Mouse (Mus musculus) kidney, postnatal 0 days (tissue): ENCODE results near the gene Ctsd. TPM values are rescaled to one million over a fixed set of nuclear protein-coding genes. Genes with fewer than 3 reads are reported as not detected.
A peak's percentile ranks its signal among the peaks of the same experiment; 100 is the strongest.

ENCODE experiments used
- ATAC-seq: fragments of 200-750 bp; cut with Nextera tagmentation; replicated peaks from 2 replicates; pipeline ENCODE4 v1.8.0; 2017; ENCODE audit warnings: low read depth, moderate number of reproducible peaks, moderate TSS enrichment, moderate library complexity; ENCODE audit not compliant: low FRiP score
- DNase-seq: peaks from one replicate; pipeline ENCODE4 v3.0.0-alpha.2; 2016; ENCODE audit warnings: low spot score
- H3K27ac ChIP-seq: fragments of 300-500 bp; sonication (generic); 2 replicates; pipeline ENCODE4 v1.5.1; 2014; ENCODE audit warnings: mild to moderate bottlenecking
- H3K27me3 ChIP-seq: fragments of 300-500 bp; sonication (generic); 2 replicates; pipeline ENCODE4 v1.6.1; 2014; ENCODE audit warnings: low read length, mixed read lengths; ENCODE audit not compliant: insufficient read depth
- H3K36me3 ChIP-seq: fragments of 300-500 bp; sonication (generic); 2 replicates; pipeline ENCODE4 v1.6.1; 2014; ENCODE audit warnings: low read length, mixed read lengths; ENCODE audit not compliant: insufficient read depth
- H3K4me1 ChIP-seq: fragments of 300-500 bp; sonication (generic); replicated peaks from 2 replicates; pipeline ENCODE4 v1.6.1; 2014; ENCODE audit warnings: antibody characterized with exemption, low read length, mixed read lengths; ENCODE audit not compliant: insufficient read depth
- H3K4me2 ChIP-seq: fragments of 300-500 bp; sonication (generic); 2 replicates; pipeline ENCODE4 v1.6.1; 2014; ENCODE audit warnings: mild to moderate bottlenecking, low read length, moderate library complexity, mixed read lengths
- H3K4me3 ChIP-seq: fragments of 300-500 bp; sonication (generic); replicated peaks from 2 replicates; pipeline ENCODE4 v1.5.1; 2014; ENCODE audit warnings: low read depth, low read length
- H3K9ac ChIP-seq: fragments of 300-500 bp; sonication (generic); 2 replicates; pipeline ENCODE4 v1.6.1; 2014; ENCODE audit warnings: low read depth, low read length
- H3K9me3 ChIP-seq: fragments of 300-500 bp; sonication (generic); replicated peaks from 2 replicates; pipeline ENCODE4 v1.6.1; 2016; ENCODE audit warnings: low read length, inconsistent platforms, mixed read lengths
- CTCF ChIP-seq: IDR thresholded peaks from 2 replicates; pipeline ENCODE4 v1.5.1; 2016; ENCODE audit warnings: antibody characterized with exemption, low read depth, mild to moderate bottlenecking, moderate library complexity
- WGBS: fragments of 180-500 bp; shearing (Covaris S2); extraction: QIAGEN DNeasy Blood & Tissue Kit; methylation state at CpG from one replicate; pipeline ENCODE4 v1.1.7; 2014; 5-methylcytosine and 5-hydroxymethylcytosine counted together
- polyA plus RNA-seq: library from polyadenylated mRNA; unstranded; fragments of >200 nt; fragmentation: Nextera tagmentation; extraction: Ambion mirVana; gene quantifications from 2 replicates; pipeline ENCODE4 v1.2.1, GENCODE M21; 2015

The Ctsd gene
- polyA plus RNA-seq, 1 experiment from 2014 or later, result 575 TPM

DNA sequence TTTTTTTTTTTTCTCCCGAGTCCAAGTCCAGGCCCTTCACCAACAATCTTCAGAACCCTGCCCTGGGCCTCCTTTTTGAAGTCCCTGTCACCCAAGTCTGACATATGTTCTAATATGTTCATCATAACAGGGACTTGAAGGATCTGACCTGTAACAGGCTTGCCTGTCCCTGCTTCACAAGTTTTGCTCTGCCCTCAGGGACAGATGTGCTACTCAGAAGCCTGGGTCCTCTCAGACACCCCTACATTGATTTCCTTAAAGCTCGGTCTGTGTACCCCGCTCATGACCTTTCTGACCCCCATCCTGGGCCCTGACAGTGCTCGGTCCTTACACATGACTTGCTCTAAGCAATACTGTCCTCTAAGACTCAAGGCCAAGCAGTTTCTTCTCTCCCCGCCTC, 14.8 kb downstream of the Ctsd start:
- ATAC-seq (no peak), DNase-seq (no peak)
- Histone ChIP-seq H3K9me3 (no peaks in the 10 kb centered on the region), H3K9ac (no peak overlapping the region), H3K4me1 (peaks cover 7% of the 10 kb centered on the region), H3K27me3 (no peaks in the 10 kb centered on the region), H3K36me3 (peaks cover 26% of the 10 kb centered on the region), H3K27ac (no peak overlapping the region), H3K4me2 (0 out of 2 replicates have a peak overlapping the region, but pooled peaks have one; percentile 85), H3K4me3 (no peak overlapping the region)
- 81% methylated on average over 5 of the region's 5 CpGs for WGBS
- no peak for TF ChIP-seq CTCF

DNA sequence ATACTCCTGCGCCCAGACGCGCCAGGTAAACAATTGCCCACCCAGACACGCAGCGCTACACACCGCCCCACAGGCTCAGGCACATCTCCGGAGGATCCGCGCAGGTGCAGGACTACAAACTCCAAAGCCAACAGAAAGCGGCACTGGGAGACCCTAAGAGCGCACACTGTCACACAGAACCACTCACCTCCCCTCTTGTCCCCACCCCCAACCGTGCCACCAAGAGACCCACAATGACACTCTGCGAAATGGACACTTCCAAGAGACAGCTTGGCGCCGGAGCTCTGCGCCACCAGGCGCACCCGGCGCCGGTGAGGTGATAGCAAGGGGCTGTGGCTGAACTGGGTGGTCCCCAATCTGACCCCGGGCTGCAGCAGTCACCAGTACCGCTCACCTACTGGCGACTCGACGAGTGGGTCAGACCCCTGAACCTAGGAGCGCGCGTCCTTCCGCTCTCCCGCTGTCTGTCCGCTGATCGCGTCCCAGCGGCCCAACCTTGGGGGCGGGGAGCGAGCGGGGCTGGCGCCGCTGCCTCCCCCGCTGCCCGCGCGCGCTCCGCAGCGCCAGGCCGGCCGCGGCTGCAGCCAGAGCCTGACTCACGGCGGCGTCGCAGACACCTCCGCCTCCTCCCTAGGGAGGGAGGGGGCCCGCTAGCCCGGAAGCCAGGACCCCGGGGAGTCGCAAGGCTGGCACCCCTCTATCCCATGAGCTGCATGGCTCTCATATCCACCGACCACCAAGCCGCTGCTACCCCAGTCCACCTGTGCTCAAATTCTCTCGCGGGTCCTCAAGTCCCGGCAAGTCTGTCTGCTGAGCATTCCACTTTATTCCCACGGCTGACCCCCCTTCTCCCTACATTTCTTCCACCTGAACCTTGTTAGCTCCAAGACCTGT, 15.8 kb downstream of the Ctsd start:
- DNase-seq (peak; percentile 15), ATAC-seq (no peak)
- WGBS, result 2% methylated on average over 61 of the region's 64 CpGs

DNA sequence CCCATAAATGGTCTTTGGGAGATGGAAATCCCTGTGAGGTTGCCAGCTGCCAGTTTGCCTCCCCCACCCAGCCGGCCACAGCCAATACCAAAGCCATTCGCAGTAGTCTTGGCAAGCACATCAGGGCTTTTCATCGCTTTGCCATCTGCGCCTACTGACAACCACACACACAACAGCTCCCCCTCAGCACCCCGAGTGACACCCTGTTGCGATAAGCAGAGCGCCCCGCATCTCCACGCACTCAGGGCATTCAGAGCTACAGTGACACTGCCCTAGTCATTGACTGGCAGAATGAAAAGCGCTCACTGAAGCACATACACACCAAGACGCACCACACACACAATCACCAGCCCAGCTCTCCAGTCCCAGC, 16.5 kb downstream of the Ctsd start:
- Histone ChIP-seq H3K9me3 (no peaks in the 10 kb centered on the region), H3K4me2 (peak overlapping the region; percentile 85), H3K4me3 (peak overlapping the region; percentile 42), H3K27ac (no peak overlapping the region), H3K9ac (0 out of 2 replicates have a peak overlapping the region, but pooled peaks have one; percentile 49), H3K4me1 (peaks cover 7% of the 10 kb centered on the region), H3K27me3 (no peaks in the 10 kb centered on the region), H3K36me3 (peaks cover 10% of the 10 kb centered on the region)
- whole genome bisulfite sequencing, result 31% methylated on average over 11 of the region's 11 CpGs
- DNase-seq (no peak), ATAC-seq (no peak)
- no peak for TF ChIP-seq CTCF

More for the DNA sequence above, 15.8 kb downstream of the Ctsd start:
- H3K27ac ChIP-seq, result no peak overlapping the region
- H3K4me1 ChIP-seq, result peaks cover 7% of the 10 kb centered on the region
- peak overlapping the region; percentile 49; the same call in 1 of the 2 replicates for H3K9ac ChIP-seq
- TF ChIP-seq CTCF, result no peak
- H3K4me3 ChIP-seq, result peak overlapping the region; percentile 42
- H3K27me3 ChIP-seq, result no peaks in the 10 kb centered on the region
- H3K4me2 ChIP-seq, result peak overlapping the region; percentile 85
- H3K36me3 ChIP-seq, result peaks cover 17% of the 10 kb centered on the region
- no peaks in the 10 kb centered on the region for H3K9me3 ChIP-seq

DNA sequence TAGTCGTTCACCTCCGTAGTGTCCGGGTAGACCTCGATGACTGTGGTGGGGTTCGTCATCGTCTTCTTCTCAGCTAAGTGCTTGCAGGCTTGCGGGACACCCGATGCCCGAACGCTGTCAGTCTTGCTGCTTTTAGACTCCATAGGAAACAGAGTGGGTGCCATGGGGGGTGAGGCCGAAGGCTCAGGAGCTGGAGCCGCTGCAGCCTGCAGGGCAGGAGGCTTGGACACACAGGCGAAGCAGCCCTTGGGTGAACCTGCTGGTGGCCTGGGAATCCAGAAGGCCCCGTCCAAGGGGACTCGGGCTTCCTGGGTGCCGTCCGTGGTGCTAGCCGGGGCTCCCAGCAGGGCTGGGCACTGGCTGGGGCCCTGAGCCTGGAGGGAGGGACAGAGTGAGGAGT, 16.9 kb downstream of the Ctsd start:
- Histone ChIP-seq H3K9ac (no peak overlapping the region), H3K27me3 (no peaks in the 10 kb centered on the region), H3K4me2 (peak overlapping the region; percentile 85; the same call in 1 of the 2 replicates), H3K36me3 (peaks cover 6% of the 10 kb centered on the region), H3K27ac (no peak overlapping the region), H3K9me3 (no peaks in the 10 kb centered on the region), H3K4me1 (peaks cover 7% of the 10 kb centered on the region), H3K4me3 (no peak overlapping the region)
- ATAC-seq (no peak), DNase-seq (no peak)
- 83% methylated on average over 18 of the region's 18 CpGs for WGBS
- TF ChIP-seq CTCF, result no peak

DNA sequence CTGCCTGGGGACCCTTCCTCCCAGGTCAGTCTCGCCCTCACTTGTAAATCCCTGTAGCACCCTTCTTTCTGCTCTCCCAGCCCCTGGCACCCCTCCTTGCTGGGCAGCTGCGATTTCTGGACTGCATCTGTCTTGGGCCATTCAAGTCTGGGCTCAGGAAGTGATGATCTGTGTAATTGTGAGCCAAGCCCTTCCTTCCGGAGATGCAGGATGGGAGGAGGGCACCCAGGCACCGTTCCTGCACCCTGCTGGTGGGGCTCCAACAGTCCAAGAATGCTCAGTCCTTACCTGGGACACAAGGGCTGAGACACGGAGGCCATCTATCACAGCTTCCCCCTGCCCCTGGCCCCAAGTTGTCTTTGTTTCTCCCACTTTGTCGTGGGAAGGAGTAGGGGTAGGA, 18.0 kb downstream of the Ctsd start:
- no peak for TF ChIP-seq CTCF
- no peak overlapping the region for H3K27ac ChIP-seq
- H3K4me1 ChIP-seq, result peaks cover 7% of the 10 kb centered on the region
- DNase-seq, result no peak
- no peak overlapping the region for H3K4me2 ChIP-seq
- no peak for ATAC-seq
- H3K9ac ChIP-seq, result no peak overlapping the region
- no peaks in the 10 kb centered on the region for H3K27me3 ChIP-seq
- 64% methylated on average over 6 of the region's 6 CpGs for WGBS
- H3K9me3 ChIP-seq, result no peaks in the 10 kb centered on the region
- H3K4me3 ChIP-seq, result no peak overlapping the region
- H3K36me3 ChIP-seq, result no peaks in the 10 kb centered on the region

DNA sequence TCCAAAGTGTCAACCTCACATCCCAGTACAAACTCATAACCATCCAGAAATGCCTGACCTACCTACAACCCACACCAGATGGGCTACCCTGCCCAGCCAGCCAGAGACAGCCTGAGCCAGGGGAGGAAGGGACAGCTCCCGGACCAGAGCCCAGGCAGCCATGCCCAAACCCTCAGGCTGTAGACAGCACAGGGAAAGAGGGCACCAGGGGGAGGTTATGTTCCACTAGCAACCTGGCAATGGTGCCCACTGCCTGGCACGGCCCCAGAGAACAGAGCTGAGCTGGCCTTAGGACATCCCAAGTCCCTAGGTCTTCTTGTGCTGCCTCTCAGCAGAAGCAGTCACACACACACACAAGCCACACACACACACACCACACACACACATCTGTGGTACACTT, 19.0 kb downstream of the Ctsd start:
- Histone ChIP-seq H3K4me2 (no peak overlapping the region), H3K27me3 (no peaks in the 10 kb centered on the region), H3K27ac (no peak overlapping the region), H3K9ac (no peak overlapping the region), H3K4me3 (no peak overlapping the region), H3K4me1 (peaks cover 7% of the 10 kb centered on the region), H3K36me3 (no peaks in the 10 kb centered on the region), H3K9me3 (no peaks in the 10 kb centered on the region)
- no peak for TF ChIP-seq CTCF
- ATAC-seq (no peak), DNase-seq (no peak)
- 83% methylated on average over 2 of the region's 2 CpGs for WGBS
